Mouse (Mus musculus): Measurements from ENCODE around the gene Anks4b. TPM values are rescaled to one million over a fixed set of nuclear protein-coding genes. Genes with fewer than 3 reads are reported as not detected.

Gene Anks4b
- polyA plus RNA-seq, 1 experiment from 2014 or later = not detected

DNA sequence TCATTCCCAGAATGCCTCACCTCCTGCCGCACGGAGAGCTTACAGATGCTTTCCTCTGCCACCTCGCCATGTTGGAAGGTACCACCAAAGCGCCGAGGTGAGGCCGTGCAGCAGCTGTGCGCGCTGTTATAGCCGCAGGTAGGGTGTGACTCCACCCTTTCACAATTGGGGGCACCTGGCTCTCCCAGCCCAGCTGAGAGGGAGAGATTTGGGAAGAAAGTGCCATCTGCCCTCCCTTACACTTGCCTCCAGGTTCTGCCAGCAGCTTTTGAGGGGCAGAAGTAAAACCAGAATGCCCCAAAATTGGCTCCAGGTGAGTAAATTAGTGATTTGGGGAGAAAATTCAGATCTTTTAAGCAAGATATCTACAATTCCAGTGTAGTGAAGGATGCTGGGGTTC, 28.5 kb upstream of the Anks4b start, which contains the start of gene Zp2:
Gene Zp2 (minus strand): TSS at position 101 of the 400 bp plus-strand sequence.
- no peak within 1 kb of the TSS for H3K4me2 ChIP-seq (replicated peaks; ENCODE audit: low read depth, low read length)
- no peak for ATAC-seq
- H3K9me3 ChIP-seq (ENCODE audit: low read length) = no peaks in the 10 kb centered on the region
- no peaks in the 10 kb centered on the region for H3K4me1 ChIP-seq (ENCODE audit: insufficient read depth, low read depth, low read length)
- no peak within 1 kb of the TSS for H3K27ac ChIP-seq (ENCODE audit: low read length)
- H3K9ac ChIP-seq (replicated peaks; ENCODE audit: low read depth) = no peak within 1 kb of the TSS
- H3K4me3 ChIP-seq (ENCODE audit: low read depth, low read length) = no peak within 1 kb of the TSS
- H3K27me3 ChIP-seq (replicated peaks; ENCODE audit: insufficient read depth, low read length) = no peaks in the 10 kb centered on the region
- DNase-seq (ENCODE audit: low spot score) = no peak
- no peak for TF ChIP-seq CTCF (IDR thresholded peaks at IDR 0.05)
- TF ChIP-seq EP300 (IDR thresholded peaks at IDR 0.05) = no peak
- WGBS = 68% methylated on average over 9 of the region's 9 CpGs
- H3K36me3 ChIP-seq (ENCODE audit: insufficient read depth, low read length) = no peaks in the 10 kb centered on the region

DNA sequence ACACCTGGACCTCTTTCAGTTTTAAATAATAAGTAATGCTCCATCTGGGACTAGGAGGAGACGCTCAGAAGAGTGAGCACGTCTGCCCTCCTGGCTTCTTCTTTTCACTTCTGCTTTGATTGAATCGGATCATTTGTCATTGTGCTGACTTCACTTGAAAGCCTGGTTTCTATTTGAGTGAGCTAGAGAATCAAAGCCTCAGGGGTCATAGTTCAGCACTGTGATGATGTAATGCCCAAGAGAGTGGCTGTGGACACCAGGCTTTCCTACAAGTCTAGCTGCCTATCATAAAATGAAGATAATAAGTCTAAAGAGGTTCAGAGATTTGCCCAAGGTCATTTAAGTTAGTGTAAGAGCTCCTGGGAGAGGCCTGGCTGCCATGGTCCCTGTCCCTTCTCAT, 23.4 kb upstream of the Anks4b start:
- no peak for ATAC-seq
- 27% methylated on average over 3 of the region's 3 CpGs for WGBS

DNA sequence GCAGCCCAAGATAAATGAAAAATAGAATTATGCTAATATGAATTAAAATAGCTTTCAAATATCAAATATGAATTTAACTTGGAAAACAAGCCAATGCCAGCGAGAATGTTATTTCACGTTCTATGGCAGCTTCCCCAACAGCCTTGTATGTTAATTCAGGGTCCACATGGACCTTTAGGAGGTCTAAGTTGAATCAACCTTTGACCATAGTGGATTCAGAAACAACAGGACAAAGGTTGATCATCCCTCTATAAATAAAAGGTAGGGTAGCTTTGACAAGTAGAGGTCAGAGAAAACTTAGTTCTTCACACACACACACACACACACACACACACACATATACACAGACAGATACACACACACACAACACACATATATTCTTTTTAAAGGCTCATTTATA, 22.8 kb upstream of the Anks4b start:
- no peak for DNase-seq (ENCODE audit: low spot score)
- no peak for ATAC-seq
- H3K4me2 ChIP-seq (replicated peaks; ENCODE audit: low read depth, low read length) = no peak overlapping the region
- H3K27me3 ChIP-seq (replicated peaks; ENCODE audit: insufficient read depth, low read length) = no peaks in the 10 kb centered on the region
- H3K4me1 ChIP-seq (ENCODE audit: insufficient read depth, low read depth, low read length) = no peaks in the 10 kb centered on the region
- TF ChIP-seq CTCF (IDR thresholded peaks at IDR 0.05) (no peak), EP300 (IDR thresholded peaks at IDR 0.05) (no peak)
- no peak overlapping the region for H3K4me3 ChIP-seq (ENCODE audit: low read depth, low read length)
- no peaks in the 10 kb centered on the region for H3K9me3 ChIP-seq (ENCODE audit: low read length)
- WGBS = 75% methylated on average over 2 of the region's 2 CpGs
- no peaks in the 10 kb centered on the region for H3K36me3 ChIP-seq (ENCODE audit: insufficient read depth, low read length)
- H3K9ac ChIP-seq (replicated peaks; ENCODE audit: low read depth) = no peak overlapping the region
- H3K27ac ChIP-seq (ENCODE audit: low read length) = no peak overlapping the region

More for the DNA sequence above, 23.4 kb upstream of the Anks4b start:
- H3K4me3 ChIP-seq (ENCODE audit: low read depth, low read length) = no peak overlapping the region
- no peaks in the 10 kb centered on the region for H3K9me3 ChIP-seq (ENCODE audit: low read length)
- DNase-seq (ENCODE audit: low spot score) = no peak
- H3K4me2 ChIP-seq (replicated peaks; ENCODE audit: low read depth, low read length) = no peak overlapping the region
- TF ChIP-seq EP300 (IDR thresholded peaks at IDR 0.05) = no peak
- no peak for TF ChIP-seq CTCF (IDR thresholded peaks at IDR 0.05)
- no peaks in the 10 kb centered on the region for H3K36me3 ChIP-seq (ENCODE audit: insufficient read depth, low read length)
- H3K27me3 ChIP-seq (replicated peaks; ENCODE audit: insufficient read depth, low read length) = no peaks in the 10 kb centered on the region
- H3K4me1 ChIP-seq (ENCODE audit: insufficient read depth, low read depth, low read length) = no peaks in the 10 kb centered on the region
- H3K27ac ChIP-seq (ENCODE audit: low read length) = no peak overlapping the region
- H3K9ac ChIP-seq (replicated peaks; ENCODE audit: low read depth) = no peak overlapping the region

DNA sequence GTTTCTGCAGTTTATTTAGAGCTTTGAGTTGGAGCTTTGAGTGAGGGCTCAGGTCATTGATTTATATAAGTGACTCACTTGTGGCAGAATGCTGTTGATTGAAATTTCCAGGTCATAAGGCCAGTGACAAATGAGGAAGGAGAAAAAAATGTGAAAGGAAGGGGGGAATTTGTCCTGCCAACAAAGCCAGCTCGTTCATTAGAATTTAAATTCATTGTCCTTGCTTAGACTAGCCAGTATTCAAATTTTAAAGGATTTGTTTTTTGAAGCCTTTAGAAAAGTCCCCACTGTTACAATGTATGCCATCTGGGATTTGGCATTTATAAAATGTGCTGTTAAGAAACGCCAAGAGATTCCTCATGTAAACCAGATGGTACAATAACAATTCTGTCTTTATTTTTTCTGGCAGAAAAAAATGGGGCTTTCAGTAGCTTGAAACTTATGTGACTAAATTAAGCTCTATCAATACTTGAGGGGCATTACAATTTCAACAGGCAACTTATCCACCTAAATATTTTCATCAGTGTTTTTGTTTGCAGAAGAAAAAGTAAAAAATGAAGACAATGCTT, 16.7 kb upstream of the Anks4b start:
- no peaks in the 10 kb centered on the region for H3K36me3 ChIP-seq (ENCODE audit: insufficient read depth, low read length)
- ATAC-seq = no peak
- TF ChIP-seq EP300 (IDR thresholded peaks at IDR 0.05) (no peak), CTCF (IDR thresholded peaks at IDR 0.05) (no peak)
- H3K27me3 ChIP-seq (replicated peaks; ENCODE audit: insufficient read depth, low read length) = no peaks in the 10 kb centered on the region
- H3K4me2 ChIP-seq (replicated peaks; ENCODE audit: low read depth, low read length) = no peak overlapping the region
- no peaks in the 10 kb centered on the region for H3K4me1 ChIP-seq (ENCODE audit: insufficient read depth, low read depth, low read length)
- H3K4me3 ChIP-seq (ENCODE audit: low read depth, low read length) = no peak overlapping the region
- DNase-seq (ENCODE audit: low spot score) = no peak
- H3K9me3 ChIP-seq (ENCODE audit: low read length) = no peaks in the 10 kb centered on the region
- 33% methylated on average over 2 of the region's 2 CpGs for WGBS
- H3K9ac ChIP-seq (replicated peaks; ENCODE audit: low read depth) = no peak overlapping the region
- no peak overlapping the region for H3K27ac ChIP-seq (ENCODE audit: low read length)

DNA sequence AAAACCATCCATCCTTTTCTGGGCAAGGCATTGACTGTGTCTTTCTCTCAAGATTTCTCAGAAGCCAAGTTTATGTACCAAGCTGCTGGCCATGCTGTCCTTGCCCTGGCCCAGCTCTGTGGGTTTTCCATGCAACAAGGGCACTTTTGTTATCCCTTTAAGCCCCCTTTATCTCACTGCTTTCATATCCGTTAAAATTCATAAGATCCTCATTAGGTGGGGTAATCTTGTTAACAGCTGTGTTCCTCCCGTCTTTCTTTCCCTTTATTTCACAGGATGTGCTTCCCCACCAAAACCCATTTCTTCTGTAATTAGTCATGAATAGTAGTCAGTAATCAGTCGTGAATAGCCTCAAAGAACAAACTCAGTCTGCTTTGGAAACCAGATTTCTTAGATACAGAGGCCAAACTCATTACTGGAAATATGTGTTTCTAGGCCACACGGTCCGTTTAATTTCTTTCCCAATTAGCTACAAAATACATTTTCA, 16.0 kb upstream of the Anks4b start:
- Histone ChIP-seq H3K27ac (ENCODE audit: low read length) (no peak overlapping the region), H3K4me3 (ENCODE audit: low read depth, low read length) (no peak overlapping the region), H3K9ac (replicated peaks; ENCODE audit: low read depth) (no peak overlapping the region), H3K27me3 (replicated peaks; ENCODE audit: insufficient read depth, low read length) (no peaks in the 10 kb centered on the region), H3K4me2 (replicated peaks; ENCODE audit: low read depth, low read length) (no peak overlapping the region), H3K9me3 (ENCODE audit: low read length) (no peaks in the 10 kb centered on the region), H3K36me3 (ENCODE audit: insufficient read depth, low read length) (no peaks in the 10 kb centered on the region), H3K4me1 (ENCODE audit: insufficient read depth, low read depth, low read length) (no peaks in the 10 kb centered on the region)
- TF ChIP-seq CTCF (IDR thresholded peaks at IDR 0.05) (no peak), EP300 (IDR thresholded peaks at IDR 0.05) (no peak)
- ATAC-seq (no peak), DNase-seq (ENCODE audit: low spot score) (no peak)
- 51% methylated on average over 5 of the region's 5 CpGs for WGBS

DNA sequence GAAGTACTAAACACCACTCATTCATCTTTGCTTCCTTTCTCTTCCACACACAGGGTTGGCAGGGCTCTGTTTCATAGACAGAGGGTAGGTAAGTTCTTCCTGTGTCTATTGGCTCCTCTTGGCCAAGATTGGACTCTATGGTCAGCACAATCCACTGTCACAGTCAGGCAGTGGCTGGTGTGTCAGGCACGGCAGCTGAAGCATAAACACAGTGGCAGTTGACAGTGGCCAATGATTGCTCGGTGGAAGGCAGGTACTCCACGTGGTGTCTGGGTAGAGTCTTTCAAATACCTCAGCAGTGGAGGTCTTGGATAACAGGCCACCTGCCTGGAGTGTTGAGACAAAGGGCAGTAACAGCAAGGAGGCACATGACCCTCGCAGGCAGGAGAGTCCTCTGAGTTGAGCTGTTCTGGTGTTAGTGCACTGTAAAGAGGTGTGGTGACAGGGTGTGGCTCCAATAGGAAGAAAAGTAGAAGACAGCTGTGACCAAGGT, 15.5 kb upstream of the Anks4b start:
- 30% methylated on average over 4 of the region's 4 CpGs for WGBS
- Histone ChIP-seq H3K4me1 (ENCODE audit: insufficient read depth, low read depth, low read length) (no peaks in the 10 kb centered on the region), H3K36me3 (ENCODE audit: insufficient read depth, low read length) (no peaks in the 10 kb centered on the region), H3K27ac (ENCODE audit: low read length) (no peak overlapping the region), H3K4me3 (ENCODE audit: low read depth, low read length) (no peak overlapping the region), H3K4me2 (replicated peaks; ENCODE audit: low read depth, low read length) (no peak overlapping the region), H3K9ac (replicated peaks; ENCODE audit: low read depth) (no peak overlapping the region), H3K27me3 (replicated peaks; ENCODE audit: insufficient read depth, low read length) (no peaks in the 10 kb centered on the region), H3K9me3 (ENCODE audit: low read length) (no peaks in the 10 kb centered on the region)
- TF ChIP-seq CTCF (IDR thresholded peaks at IDR 0.05) (no peak), EP300 (IDR thresholded peaks at IDR 0.05) (no peak)
- DNase-seq (ENCODE audit: low spot score) = no peak
- ATAC-seq = no peak
